Mouse (Mus musculus) intestine, embryonic 14.5 days (tissue): ENCODE measurements around the gene Zbed4. TPM values are rescaled to one million over a fixed set of nuclear protein-coding genes. Genes with fewer than 3 reads are reported as not detected.
"Not testable (repeated sequence)": the region's sequence is repeated elsewhere in the genome, so short reads cannot be mapped to it uniquely, and the experiment has no call there.

Source experiments
- ATAC-seq: fragments of 200-750 bp; cut with Nextera tagmentation; replicated peaks from 2 replicates; pipeline ENCODE4 v1.8.0; 2017; ENCODE audit warnings: low read depth, moderate number of reproducible peaks, moderate TSS enrichment, moderate library complexity; ENCODE audit not compliant: low FRiP score, low TSS enrichment
- DNase-seq: peaks from one replicate; pipeline ENCODE4 v3.0.0-alpha.2; 2018; ENCODE audit warnings: low spot score
- H3K27ac ChIP-seq: fragments of 300-500 bp; sonication (generic); 2 replicates; pipeline ENCODE4 v1.5.1; 2014; ENCODE audit warnings: low read depth, mild to moderate bottlenecking, control low read depth
- H3K27me3 ChIP-seq: fragments of 300-500 bp; sonication (generic); replicated peaks from 2 replicates; pipeline ENCODE4 v1.6.1; 2014; ENCODE audit warnings: low read length, control low read depth; ENCODE audit not compliant: control insufficient read depth, insufficient read depth
- H3K36me3 ChIP-seq: fragments of 300-500 bp; sonication (generic); 2 replicates; pipeline ENCODE4 v1.6.1; 2014; ENCODE audit warnings: low read length, control low read depth; ENCODE audit not compliant: control insufficient read depth, insufficient read depth
- H3K4me1 ChIP-seq: fragments of 300-500 bp; sonication (generic); replicated peaks from 2 replicates; pipeline ENCODE4 v1.6.1; 2014; ENCODE audit warnings: low read length, control low read depth, mixed read lengths; ENCODE audit not compliant: control insufficient read depth, insufficient read depth
- H3K4me2 ChIP-seq: fragments of 300-500 bp; sonication (generic); 2 replicates; pipeline ENCODE4 v1.6.1; 2014; ENCODE audit warnings: low read length
- H3K4me3 ChIP-seq: fragments of 300-500 bp; sonication (generic); 2 replicates; pipeline ENCODE4 v1.5.1; 2014; ENCODE audit warnings: low read depth, low read length, control low read depth, mixed read lengths
- H3K9ac ChIP-seq: fragments of 300-500 bp; sonication (generic); 2 replicates; pipeline ENCODE4 v1.6.1; 2014; ENCODE audit warnings: mild to moderate bottlenecking, low read length
- H3K9me3 ChIP-seq: fragments of 300-500 bp; sonication (generic); 2 replicates; pipeline ENCODE4 v1.6.1; 2016; ENCODE audit warnings: low read length, control low read depth; ENCODE audit not compliant: control insufficient read depth
- WGBS: fragments of 180-500 bp; shearing (Covaris S2); extraction: QIAGEN DNeasy Blood & Tissue Kit; methylation state at CpG from one replicate; pipeline ENCODE4 v1.1.7; 2014; 5-methylcytosine and 5-hydroxymethylcytosine counted together
- polyA plus RNA-seq: library from polyadenylated mRNA; unstranded; fragments of >200 nt; fragmentation: Nextera tagmentation; extraction: Ambion mirVana; gene quantifications from 2 replicates; pipeline ENCODE4 v1.2.1, GENCODE M21; 2014

The Zbed4 gene
- 19.5 and 22.2 TPM in 2 replicates for polyA plus RNA-seq

DNA sequence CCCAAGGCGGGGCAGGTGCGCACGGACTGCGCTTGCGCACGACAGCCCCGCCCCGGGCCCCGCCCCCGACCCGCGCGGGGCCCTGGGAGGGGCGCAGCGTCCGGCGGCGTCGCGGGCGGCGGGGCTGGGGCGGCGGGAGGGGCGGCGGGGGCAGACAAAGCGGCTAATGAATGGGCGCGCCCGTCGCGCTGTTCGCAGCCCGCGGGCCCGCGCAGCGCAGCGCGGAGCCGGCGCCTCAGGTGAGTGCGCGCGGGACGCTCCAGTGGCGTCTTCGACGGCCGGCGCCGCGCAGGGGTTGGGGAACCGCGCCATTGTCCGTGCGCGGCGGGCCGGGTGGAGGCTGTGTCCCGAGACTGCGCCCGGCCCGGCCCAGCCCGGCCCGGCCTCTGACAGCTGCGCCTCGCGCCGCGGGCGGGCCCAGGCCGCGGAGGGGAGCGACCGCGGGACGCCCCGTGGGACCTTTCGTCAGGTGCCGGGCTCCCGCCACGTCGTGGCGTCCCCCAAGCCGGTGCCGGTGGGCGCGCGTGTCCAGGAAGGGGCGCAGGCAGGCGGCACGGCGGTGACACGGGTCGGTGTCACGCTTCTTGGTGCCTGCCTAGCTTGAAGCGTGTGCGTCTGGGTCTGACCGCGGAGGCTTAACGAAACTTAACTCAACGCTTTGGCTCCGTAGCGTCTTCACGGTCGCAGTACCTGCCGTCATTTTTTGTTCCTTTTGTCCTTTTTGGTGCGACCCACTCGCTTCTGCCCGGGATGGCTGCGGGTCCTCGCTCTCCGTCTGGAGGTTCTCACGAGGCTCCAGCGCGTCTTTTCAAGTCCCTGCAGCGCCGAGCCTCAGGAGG lies at the start of gene Zbed4:
TSS of gene Zbed4 (plus strand) at position 97 of the 839 bp plus-strand sequence.
- Histone ChIP-seq H3K9me3 (no peaks in the 10 kb centered on the region), H3K4me2 (peak within 1 kb of the TSS; percentile 66), H3K27me3 (no peaks in the 10 kb centered on the region), H3K27ac (peak within 1 kb of the TSS; percentile 87), H3K36me3 (peaks cover 7% of the 10 kb centered on the region; the same call in 1 of the 2 replicates), H3K4me3 (peak within 1 kb of the TSS; percentile 63), H3K9ac (peak within 1 kb of the TSS; percentile 68), H3K4me1 (peaks cover 11% of the 10 kb centered on the region; the same call in 1 of the 2 replicates)
- ATAC-seq (peak; percentile 81), DNase-seq (peak; percentile 81)
- 1% methylated on average over 98 of the region's 119 CpGs for WGBS

GRCm38 (mm10) chr15:88702501-88702900 lies 49.0 kb upstream of the Zbed4 start:
- ATAC-seq = no peak

GRCm38 (mm10) chr15:88704284-88704683 lies 47.2 kb upstream of the Zbed4 start:
- 81% methylated on average over 1 of the region's 1 CpGs for WGBS
- no peak overlapping the region for H3K27ac ChIP-seq
- peaks cover 98% of the 10 kb centered on the region for H3K36me3 ChIP-seq

More at GRCm38 (mm10) chr15:88702501-88702900, 49.0 kb upstream of the Zbed4 start:
- Histone ChIP-seq H3K4me1 (no peaks in the 10 kb centered on the region), H3K9me3 (no peaks in the 10 kb centered on the region), H3K27me3 (no peaks in the 10 kb centered on the region), H3K4me3 (no peak overlapping the region), H3K36me3 (peaks cover 98% of the 10 kb centered on the region), H3K9ac (no peak overlapping the region), H3K27ac (no peak overlapping the region), H3K4me2 (no peak overlapping the region)
- no peak for DNase-seq
- WGBS = 89% methylated on average over 3 of the region's 3 CpGs

GRCm38 (mm10) chr15:88706320-88706719 lies 45.1 kb upstream of the Zbed4 start:
- Histone ChIP-seq H3K4me1 (no peaks in the 10 kb centered on the region), H3K36me3 (peaks cover 98% of the 10 kb centered on the region), H3K27ac (no peak overlapping the region), H3K4me2 (no peak overlapping the region), H3K4me3 (no peak overlapping the region), H3K27me3 (no peaks in the 10 kb centered on the region), H3K9me3 (no peaks in the 10 kb centered on the region), H3K9ac (no peak overlapping the region)
- ATAC-seq (no peak), DNase-seq (no peak)
- WGBS = 90% methylated on average over 6 of the region's 6 CpGs

More at GRCm38 (mm10) chr15:88704284-88704683, 47.2 kb upstream of the Zbed4 start:
- ATAC-seq (no peak), DNase-seq (no peak)
- Histone ChIP-seq H3K4me1 (no peaks in the 10 kb centered on the region), H3K4me2 (no peak overlapping the region), H3K9me3 (no peaks in the 10 kb centered on the region), H3K4me3 (no peak overlapping the region), H3K9ac (no peak overlapping the region), H3K27me3 (no peaks in the 10 kb centered on the region)

- not testable (repeated sequence) for ATAC-seq, H3K27me3 ChIP-seq, DNase-seq, H3K9me3 ChIP-seq, H3K4me3 ChIP-seq, H3K4me1 ChIP-seq, H3K4me2 ChIP-seq, H3K9ac ChIP-seq, H3K27ac ChIP-seq
- WGBS = 81% methylated on average over 13 of the region's 13 CpGs
- H3K36me3 ChIP-seq = peaks cover 98% of the 10 kb centered on the region
Measured at GRCm38 (mm10) chr15:88706987-88707386, 44.5 kb upstream of the Zbed4 start.

DNA sequence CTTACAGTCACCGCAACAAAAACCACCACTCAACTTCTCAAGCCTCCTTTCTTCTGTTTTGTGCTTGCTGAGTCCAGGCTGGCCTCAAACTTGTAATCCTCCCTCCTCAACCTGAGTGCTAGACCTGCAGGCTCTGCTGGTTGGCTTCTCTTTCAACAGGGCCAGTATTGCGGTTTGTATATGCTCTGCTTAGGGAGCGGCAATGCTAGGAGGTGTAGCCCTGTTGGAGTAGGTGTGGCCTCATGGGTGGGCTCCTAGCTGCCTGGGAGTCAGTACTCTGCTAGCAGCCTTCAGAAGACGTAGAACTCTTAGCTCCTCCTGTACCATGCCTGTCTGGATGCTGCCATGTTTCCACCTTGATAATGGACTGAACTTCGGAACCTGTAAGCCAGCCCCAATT lies 43.3 kb upstream of the Zbed4 start:
- Histone ChIP-seq H3K9me3 (no peaks in the 10 kb centered on the region), H3K4me3 (no peak overlapping the region), H3K27ac (no peak overlapping the region), H3K27me3 (no peaks in the 10 kb centered on the region), H3K9ac (no peak overlapping the region), H3K36me3 (peaks cover 99% of the 10 kb centered on the region), H3K4me2 (no peak overlapping the region), H3K4me1 (no peaks in the 10 kb centered on the region)
- DNase-seq (no peak), ATAC-seq (no peak)
- 89% methylated on average over 5 of the region's 5 CpGs for WGBS

- 92% methylated on average over 13 of the region's 13 CpGs for WGBS
Measured at GRCm38 (mm10) chr15:88708657-88709511, 42.6 kb upstream of the Zbed4 start.

DNA sequence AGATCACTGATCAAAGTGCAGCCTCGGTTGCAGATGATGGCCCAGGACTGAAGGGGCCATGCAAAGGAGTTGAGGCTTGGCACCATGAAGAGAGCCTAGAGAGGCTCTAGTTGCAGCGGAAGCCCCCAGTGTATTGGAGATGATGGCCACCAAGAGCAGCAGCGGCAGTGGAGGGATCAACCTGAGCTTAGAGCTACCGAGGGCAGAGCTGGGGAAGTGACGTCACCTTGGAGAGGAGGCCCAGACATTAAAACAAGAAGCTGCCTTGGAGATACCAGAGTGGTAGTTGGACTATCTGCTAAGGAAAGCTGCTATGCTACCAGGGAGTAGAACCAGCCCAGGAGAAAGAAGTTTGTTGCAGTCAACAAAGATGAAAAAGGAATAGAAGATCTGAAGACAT lies 41.6 kb upstream of the Zbed4 start:
- WGBS = 89% methylated on average over 5 of the region's 5 CpGs

More at GRCm38 (mm10) chr15:88708657-88709511, 42.6 kb upstream of the Zbed4 start:
- no peak overlapping the region for H3K4me3 ChIP-seq
- no peak for ATAC-seq
- no peaks in the 10 kb centered on the region for H3K27me3 ChIP-seq
- no peak overlapping the region for H3K9ac ChIP-seq
- DNase-seq = no peak
- no peaks in the 10 kb centered on the region for H3K4me1 ChIP-seq
- no peak overlapping the region for H3K4me2 ChIP-seq
- H3K36me3 ChIP-seq = peaks cover 99% of the 10 kb centered on the region
- no peak overlapping the region for H3K27ac ChIP-seq
- H3K9me3 ChIP-seq = no peaks in the 10 kb centered on the region

More for the DNA sequence above, 41.6 kb upstream of the Zbed4 start:
- H3K4me3 ChIP-seq = no peak overlapping the region
- DNase-seq (no peak), ATAC-seq (no peak)
- H3K27me3 ChIP-seq = no peaks in the 10 kb centered on the region
- H3K4me1 ChIP-seq = no peaks in the 10 kb centered on the region
- H3K9ac ChIP-seq = no peak overlapping the region
- H3K36me3 ChIP-seq = peaks cover 98% of the 10 kb centered on the region
- H3K27ac ChIP-seq = no peak overlapping the region
- H3K4me2 ChIP-seq = no peak overlapping the region
- no peaks in the 10 kb centered on the region for H3K9me3 ChIP-seq
